ENCODE assay signal across 14 mouse cellular contexts in genomic region chr3:85378703-85379395, GRCm38 (mm10).
A peak's percentile ranks its signal among the peaks of the same experiment; 100 is the strongest.
DNase-seq lines count a peak whose midpoint lies in the region; ATAC-seq and TF ChIP-seq lines count a peak whose summit lies in the region.
"Had no signal": no experiment of that assay in that cellular context is flagged by ENCODE, and none has a peak within 500 bp of the region (broad histone marks: within the 10 kb centered on the region; RNA-seq: fewer than 3 reads in every experiment).

No protein-coding gene starts in this region.

- H3K4me1 ChIP-seq in heart, embryonic 12.5 days (replicated peaks) = peaks cover 17% of the 10 kb centered on the region
- H3K4me1 ChIP-seq in midbrain, embryonic 15.5 days = peaks cover 11% of the 10 kb centered on the region
- H3K4me1 ChIP-seq in midbrain, embryonic 14.5 days (ENCODE audit: control insufficient read depth, insufficient read depth, low read length) = peaks cover 3% of the 10 kb centered on the region; the same call in 1 of the 2 replicates
- peaks cover 15% of the 10 kb centered on the region for H3K4me1 ChIP-seq in cortical plate, adult 2 months (ENCODE audit: control insufficient read depth, insufficient read depth, low read length)
- H3K4me1 ChIP-seq: stomach, embryonic 15.5 days had no signal

- peak overlapping the region; percentile 48 for H3K4me2 ChIP-seq in heart, embryonic 12.5 days
- H3K4me2 ChIP-seq in midbrain, embryonic 15.5 days = no peak overlapping the region
- no peak overlapping the region for H3K4me2 ChIP-seq in midbrain, embryonic 14.5 days (ENCODE audit: low read length)
- H3K4me2 ChIP-seq: hindbrain, embryonic 12.5 days; kidney, embryonic 15.5 days; limb, embryonic 12.5 days; stomach, embryonic 15.5 days had no signal

- TF ChIP-seq CTCF in cortical plate, adult 2 months (IDR thresholded peaks at IDR 0.05; ENCODE audit: extremely low read depth, insufficient read depth, low read length) = no peak

- no peak for ATAC-seq in heart, embryonic 12.5 days (ENCODE audit: insufficient number of reproducible peaks, low FRiP score)
- no peak for ATAC-seq in midbrain, embryonic 15.5 days (replicated peaks)
- ATAC-seq in midbrain, embryonic 14.5 days (ENCODE audit: low FRiP score, low TSS enrichment) = no peak
- ATAC-seq in megakaryocyte, adult 5-6 weeks (ENCODE audit: poor library complexity, severe bottlenecking) = no peak
- ATAC-seq: forebrain, embryonic 14.5 days had no signal

- H3K9me3 ChIP-seq in heart, embryonic 12.5 days (replicated peaks) = peaks cover 12% of the 10 kb centered on the region; the same call in 1 of the 2 replicates
- H3K9me3 ChIP-seq in midbrain, embryonic 15.5 days = no peaks in the 10 kb centered on the region
- no peaks in the 10 kb centered on the region for H3K9me3 ChIP-seq in midbrain, embryonic 14.5 days (ENCODE audit: control insufficient read depth, low read length)
- H3K9me3 ChIP-seq: hindbrain, embryonic 12.5 days; kidney, embryonic 15.5 days; stomach, embryonic 15.5 days had no signal

- no peak overlapping the region for H3K4me3 ChIP-seq in heart, embryonic 12.5 days
- H3K4me3 ChIP-seq in midbrain, embryonic 15.5 days = no peak overlapping the region
- no peak overlapping the region for H3K4me3 ChIP-seq in midbrain, embryonic 14.5 days (replicated peaks; ENCODE audit: low read depth, low read length)
- no peak overlapping the region for H3K4me3 ChIP-seq in cortical plate, adult 2 months (ENCODE audit: insufficient read depth, low read length)
- H3K4me3 ChIP-seq: hindbrain, embryonic 12.5 days; kidney, embryonic 15.5 days; limb, embryonic 12.5 days; stomach, embryonic 15.5 days had no signal

- no peaks in the 10 kb centered on the region for H3K27me3 ChIP-seq in heart, embryonic 12.5 days (replicated peaks)
- H3K27me3 ChIP-seq in midbrain, embryonic 15.5 days (replicated peaks) = no peaks in the 10 kb centered on the region
- no peaks in the 10 kb centered on the region for H3K27me3 ChIP-seq in midbrain, embryonic 14.5 days (ENCODE audit: control insufficient read depth, insufficient read depth, low read length)
- H3K27me3 ChIP-seq: hindbrain, embryonic 12.5 days; kidney, embryonic 15.5 days; limb, embryonic 12.5 days; stomach, embryonic 15.5 days had no signal

- WGBS in heart, embryonic 12.5 days = 45% methylated on average over 16 of the region's 16 CpGs
- 62% methylated on average over 16 of the region's 16 CpGs for WGBS in midbrain, embryonic 15.5 days
- WGBS in midbrain, embryonic 14.5 days = 70% methylated on average over 16 of the region's 16 CpGs

- DNase-seq in heart, adult 18-20 months = no peak
- no peak for DNase-seq in midbrain, embryonic 14.5 days
- DNase-seq in right cerebral cortex, postnatal 14 days = peak; percentile 16
- no peak for DNase-seq in gastrocnemius, adult 8-10 months (ENCODE audit: low spot score in 2 of 2)
- DNase-seq: adrenal gland, postnatal 25 days had no signal

- TF ChIP-seq POLR2A in cortical plate, adult 2 months (IDR thresholded peaks at IDR 0.05; ENCODE audit: extremely low read depth, insufficient read depth, low read length) = no peak

- H3K36me3 ChIP-seq in heart, embryonic 12.5 days = no peaks in the 10 kb centered on the region
- no peaks in the 10 kb centered on the region for H3K36me3 ChIP-seq in midbrain, embryonic 15.5 days (replicated peaks)
- no peaks in the 10 kb centered on the region for H3K36me3 ChIP-seq in midbrain, embryonic 14.5 days (ENCODE audit: control insufficient read depth, insufficient read depth, low read length)
- H3K36me3 ChIP-seq: hindbrain, embryonic 12.5 days; kidney, embryonic 15.5 days; limb, embryonic 12.5 days; stomach, embryonic 15.5 days had no signal

- no peak overlapping the region for H3K27ac ChIP-seq in heart, embryonic 12.5 days (ENCODE audit: poor library complexity, severe bottlenecking)
- H3K27ac ChIP-seq in midbrain, embryonic 15.5 days = peak overlapping the region; percentile 48; the same call in 1 of the 2 replicates
- H3K27ac ChIP-seq in midbrain, embryonic 14.5 days (replicated peaks; ENCODE audit: low read depth, low read length) = no peak overlapping the region
- peak overlapping the region; percentile 75 for H3K27ac ChIP-seq in cortical plate, adult 2 months (ENCODE audit: insufficient read depth, low read length)
- H3K27ac ChIP-seq: hindbrain, embryonic 12.5 days; kidney, embryonic 15.5 days; limb, embryonic 12.5 days; stomach, embryonic 15.5 days had no signal

- H3K9ac ChIP-seq in heart, embryonic 12.5 days = no peak overlapping the region
- H3K9ac ChIP-seq in midbrain, embryonic 15.5 days = no peak overlapping the region
- no peak overlapping the region for H3K9ac ChIP-seq in midbrain, embryonic 14.5 days (replicated peaks; ENCODE audit: low read length)
- H3K9ac ChIP-seq: hindbrain, embryonic 12.5 days; kidney, embryonic 15.5 days; limb, embryonic 12.5 days; stomach, embryonic 15.5 days had no signal

Comparison
In these comparisons a context has a peak if more than half of its experiments do, and no peak if none do; other contexts are left out.
1. H3K27ac ChIP-seq: peak in midbrain, embryonic 15.5 days (single experiment) and cortical plate, adult 2 months (single experiment); none in heart, embryonic 12.5 days (single experiment) and midbrain, embryonic 14.5 days (single experiment).